Mouse (Mus musculus) lung, adult 2 months (tissue): ENCODE measurements around the gene Nans.

ENCODE experiments used
- CTCF ChIP-seq: fragments of 200-500 bp; IDR thresholded peaks from 2 replicates; pipeline ENCODE4 v1.5.1; 2011; ENCODE audit warnings: mild to moderate bottlenecking, low read length, control low read depth; ENCODE audit not compliant: insufficient read depth
- POLR2A ChIP-seq: fragments of 200-500 bp; IDR thresholded peaks from 2 replicates; pipeline ENCODE4 v1.6.1; 2011; ENCODE audit warnings: low read depth, mild to moderate bottlenecking, control low read depth, low read length, borderline replicate concordance; ENCODE audit errors: extremely low read depth

GRCm38 (mm10) chr4:46520491-46520890 lies 31.4 kb downstream of the Nans start:
- TF ChIP-seq CTCF (no peak), POLR2A (no peak)
